Mouse (Mus musculus) megakaryocyte-erythroid progenitor cell, adult 5-6 weeks (primary cell): ENCODE results near the gene Rnd2. TPM values are rescaled to one million over a fixed set of nuclear protein-coding genes. Genes with fewer than 3 reads are reported as not detected.
"Not testable (repeated sequence)": the region's sequence is repeated elsewhere in the genome, so short reads cannot be mapped to it uniquely, and the experiment has no call there.

ENCODE experiments used
- ATAC-seq: replicated peaks from 2 replicates; pipeline ENCODE4 v1.8.0; 2016; ENCODE audit warnings: mild to moderate bottlenecking, inconsistent platforms; ENCODE audit not compliant: severe bottlenecking, poor library complexity, low FRiP score, low TSS enrichment
- total RNA-seq, 2 experiments: library from RNA; stranded (forward) in 1 of 2; stranded (reverse) in 1 of 2; fragments of 200-1000, 215-1000 nt in 1 of 2; fragments of >200 nt in 1 of 2; fragmentation: Nextera tagmentation in 1 of 2; gene quantifications; 2 replicates each; pipeline ENCODE4 v1.2.3; 2014 to 2017

Gene Rnd2
- 1.6 and 7.2 TPM in 2 replicates for total RNA-seq (2014; fragmentation: Nextera tagmentation)
- total RNA-seq (2017): 3.5 and 3.8 TPM in 2 replicates

GRCm38 (mm10) chr11:101464211-101465100 is at the start of gene Rnd2:
TSS of gene Rnd2 (plus strand) at chr11:101464999.
- no peak for ATAC-seq

GRCm38 (mm10) chr11:101415306-101415705 is 49.5 kb upstream of the Rnd2 start:
- no peak for ATAC-seq

GRCm38 (mm10) chr11:101416433-101417100 is 48.2 kb upstream of the Rnd2 start:
- ATAC-seq: peak; percentile 71

GRCm38 (mm10) chr11:101417101-101417855 is 47.5 kb upstream of the Rnd2 start, which contains the start of gene Aarsd1:
TSS of gene Aarsd1 (minus strand) at chr11:101417615.
- peak; percentile 46 for ATAC-seq

GRCm38 (mm10) chr11:101418991-101419390 is 45.8 kb upstream of the Rnd2 start:
- no peak for ATAC-seq

- no peak for ATAC-seq
These were observed 45.2 kb upstream of the Rnd2 start for GRCm38 (mm10) chr11:101419610-101420009.

- ATAC-seq: no peak
These were observed 44.7 kb upstream of the Rnd2 start for GRCm38 (mm10) chr11:101420148-101420547.

- 0 out of 2 replicates have a peak, but pooled peaks have one; percentile 24 for ATAC-seq
These were observed 40.5 kb upstream of the Rnd2 start, which contains the start of gene Gm27029 for GRCm38 (mm10) chr11:101424105-101424851. TSS of gene Gm27029 (minus strand) at chr11:101424796.

GRCm38 (mm10) chr11:101424925-101425813 is 39.6 kb upstream of the Rnd2 start, which contains the start of the genes Rundc1 and Ptges3l:
TSS of gene Rundc1 (plus strand) at chr11:101425085.
TSS of gene Ptges3l (minus strand) at chr11:101425333.
- peak; percentile 91 for ATAC-seq

- no peak for ATAC-seq
These were observed 38.6 kb upstream of the Rnd2 start for GRCm38 (mm10) chr11:101426165-101426564.

- no peak for ATAC-seq
These were observed 33.5 kb upstream of the Rnd2 start for GRCm38 (mm10) chr11:101431327-101431726.

GRCm38 (mm10) chr11:101433396-101433795 is 31.4 kb upstream of the Rnd2 start:
- no peak for ATAC-seq

- no peak for ATAC-seq
These were observed 29.0 kb upstream of the Rnd2 start for GRCm38 (mm10) chr11:101435831-101436230.

GRCm38 (mm10) chr11:101436916-101437315 is 27.9 kb upstream of the Rnd2 start:
- no peak for ATAC-seq

- not testable (repeated sequence) for ATAC-seq
These were observed 26.8 kb upstream of the Rnd2 start for GRCm38 (mm10) chr11:101438006-101438405.

- ATAC-seq: not testable (repeated sequence)
These were observed 23.2 kb upstream of the Rnd2 start for GRCm38 (mm10) chr11:101441450-101442126.

- ATAC-seq: peak; percentile 97
These were observed 22.6 kb upstream of the Rnd2 start, which contains the start of gene Rpl27 for GRCm38 (mm10) chr11:101442127-101442693. TSS of gene Rpl27 (plus strand) at chr11:101442298.
